Mouse (Mus musculus) B cell, adult 2 months (primary cell): ENCODE measurements around the gene Magee2.
"Not testable (repeated sequence)": the region's sequence is repeated elsewhere in the genome, so short reads cannot be mapped to it uniquely, and the experiment has no call there.

Experiments
- DNase-seq, 2 experiments: peaks; one replicate each; pipeline ENCODE4 v3.0.0; 2022

Gene Magee2

DNA sequence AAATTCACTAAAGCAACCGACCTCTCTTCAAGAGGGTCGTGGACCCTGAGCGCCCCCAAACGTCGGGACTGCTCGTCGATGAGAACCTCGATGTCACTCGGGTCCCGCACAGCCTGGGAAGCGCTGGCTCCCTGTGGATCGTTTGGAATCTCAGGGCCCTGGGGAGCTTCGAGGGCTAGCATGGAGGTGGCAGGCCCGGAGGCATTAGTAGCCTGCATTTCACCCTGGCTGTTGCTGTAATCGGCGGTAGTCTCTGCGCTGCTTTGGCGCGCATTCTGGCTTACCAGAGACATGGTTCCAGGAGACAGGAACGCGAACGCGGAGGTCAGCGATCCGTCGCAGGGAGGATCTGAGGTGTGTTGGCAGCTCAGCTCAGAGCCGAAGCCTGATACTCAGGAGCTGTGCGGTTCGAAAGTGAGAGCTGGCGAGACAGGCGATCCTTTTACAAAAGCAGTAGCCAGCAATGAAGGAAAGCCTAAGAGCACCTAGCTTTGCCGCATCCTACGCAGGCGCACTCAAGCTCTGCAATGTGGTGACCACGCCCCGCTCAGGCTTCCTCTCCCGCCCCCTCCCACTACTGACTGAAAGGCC is at the start of gene Magee2:
Gene Magee2 (minus strand): TSS at position 517 of the 591 bp plus-strand sequence.
- DNase-seq: peak; percentile 6 to 20

DNA sequence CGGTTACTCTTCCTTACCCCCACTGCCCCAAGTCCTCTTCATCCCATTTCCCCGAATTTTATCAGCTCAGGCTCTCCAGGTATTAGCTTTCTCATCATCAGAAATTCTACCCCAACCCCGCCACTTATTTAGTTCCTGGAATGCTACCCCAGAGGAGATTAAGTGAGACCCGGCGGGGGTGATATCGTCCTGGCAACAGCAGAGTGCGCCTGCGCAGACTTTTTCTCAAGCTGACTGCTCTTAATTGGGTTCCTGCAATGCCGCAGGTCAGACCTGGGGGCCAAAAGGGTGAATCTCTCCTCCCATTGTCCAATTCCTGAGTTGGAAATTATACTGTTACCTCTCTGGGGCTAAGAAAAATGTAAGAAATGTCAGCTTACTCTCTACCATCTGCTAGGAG is 3.5 kb downstream of the Magee2 start:
- no peak for DNase-seq

DNA sequence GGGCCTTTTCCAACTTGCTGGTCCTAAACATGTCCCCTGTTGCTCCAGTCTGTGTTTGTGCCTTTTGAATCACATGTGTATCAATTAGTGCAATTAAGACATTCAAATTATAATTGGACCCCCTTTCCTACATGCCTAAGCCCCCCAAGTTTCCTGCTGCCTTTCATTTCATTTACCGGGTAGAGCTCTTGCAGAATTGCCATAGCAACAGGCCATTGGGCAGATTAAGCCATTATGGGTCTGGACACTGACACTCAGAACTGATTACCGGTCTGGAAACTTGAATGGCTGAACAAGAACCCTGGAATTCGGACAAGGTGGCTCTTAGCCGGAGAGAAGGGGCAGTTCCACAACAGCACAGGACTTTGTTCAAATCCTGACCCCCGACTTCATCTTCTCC is 39.5 kb downstream of the Magee2 start:
- DNase-seq: not testable (repeated sequence)

DNA sequence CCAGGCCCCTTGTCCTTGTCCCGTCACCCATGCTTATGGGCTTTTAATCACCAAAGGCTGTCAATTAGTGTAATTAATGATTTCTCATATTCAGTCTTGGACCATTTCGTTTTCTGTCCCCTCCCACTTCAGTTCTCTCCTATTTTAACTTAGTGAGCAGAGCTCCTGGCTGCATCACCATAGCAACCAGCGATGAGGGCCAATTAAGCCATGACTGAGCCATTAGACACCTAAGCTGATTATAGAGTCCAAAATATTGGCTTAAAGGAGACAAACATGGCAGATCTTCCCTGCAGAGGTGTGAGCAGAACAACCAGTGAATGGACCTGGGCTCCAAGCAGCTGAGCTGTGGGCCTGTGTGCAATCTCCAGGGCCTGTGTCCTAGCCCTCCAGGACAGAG is 40.1 kb downstream of the Magee2 start:
- not testable (repeated sequence) for DNase-seq

DNA sequence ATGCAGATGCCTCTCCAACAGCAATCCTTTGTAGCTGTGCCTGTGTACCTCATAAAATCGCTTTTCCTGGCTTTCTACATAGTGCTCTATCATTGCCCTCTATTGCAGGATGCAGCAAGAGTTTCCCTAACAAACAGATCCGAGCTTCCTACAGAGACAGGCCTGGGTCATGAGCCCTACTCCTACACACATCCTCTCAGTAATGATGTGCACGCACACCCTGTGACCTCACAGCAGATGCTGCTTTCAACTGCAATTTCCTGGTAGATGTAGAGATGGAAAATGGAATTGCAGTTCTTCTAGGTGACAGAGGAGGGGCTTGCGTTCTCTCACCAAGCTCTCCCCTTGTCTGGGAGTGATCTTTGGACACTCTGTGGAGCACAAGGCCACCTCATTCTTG is 43.4 kb downstream of the Magee2 start:
- DNase-seq: not testable (repeated sequence)
